Mouse (Mus musculus): ENCODE results near the gene Sema3d.

The Sema3d gene

GRCm38 (mm10) chr5:12383133-12383959 is at the start of gene Sema3d:
Sema3d (plus strand) TSS chr5:12383385.
- in situ Hi-C loops (cut with MboI): no loop called here

GRCm38 (mm10) chr5:12377261-12377660 is 5.9 kb upstream of the Sema3d start:
- in situ Hi-C loops (cut with MboI): no loop called here

DNA sequence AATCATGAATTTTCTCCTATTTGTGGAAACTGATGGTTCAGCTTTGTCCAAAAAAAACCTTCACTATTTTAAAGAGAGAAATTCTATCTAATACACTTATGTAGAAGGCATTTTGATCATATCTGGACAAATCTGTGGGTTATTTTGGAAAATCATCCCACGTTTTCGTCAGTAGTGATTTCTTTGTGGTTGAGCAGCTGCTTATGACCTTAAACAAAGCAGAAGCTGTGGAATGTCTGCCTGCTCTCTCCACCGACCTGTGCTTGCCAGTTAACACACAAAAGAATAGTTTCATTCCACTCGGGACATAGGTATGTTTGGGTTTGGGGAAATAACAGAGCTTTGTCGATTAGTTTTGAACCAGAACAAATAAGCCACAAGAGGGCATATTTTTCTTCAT is 4.3 kb upstream of the Sema3d start:
- in situ Hi-C loops (cut with MboI): no loop called here

DNA sequence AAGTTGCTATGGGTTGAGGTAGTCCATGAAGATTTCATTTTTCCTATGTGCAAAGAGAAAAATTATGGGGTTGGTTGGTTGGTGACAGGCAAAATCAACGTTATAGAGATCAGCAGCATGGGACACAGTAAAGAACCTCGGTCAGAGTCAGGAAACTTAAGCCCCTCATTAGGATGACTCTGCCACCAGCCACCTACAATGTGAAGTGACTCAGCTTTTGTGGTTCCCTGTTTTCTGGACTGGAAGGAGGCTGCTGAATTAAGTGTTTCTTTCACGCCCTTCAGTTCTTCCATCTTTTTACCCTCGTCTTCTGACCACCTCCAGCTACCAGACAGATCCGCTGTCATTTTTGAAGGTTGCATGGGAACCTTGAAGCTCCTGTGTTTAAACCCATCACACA is 1.2 kb upstream of the Sema3d start:
- in situ Hi-C loops (cut with MboI): no loop called here

DNA sequence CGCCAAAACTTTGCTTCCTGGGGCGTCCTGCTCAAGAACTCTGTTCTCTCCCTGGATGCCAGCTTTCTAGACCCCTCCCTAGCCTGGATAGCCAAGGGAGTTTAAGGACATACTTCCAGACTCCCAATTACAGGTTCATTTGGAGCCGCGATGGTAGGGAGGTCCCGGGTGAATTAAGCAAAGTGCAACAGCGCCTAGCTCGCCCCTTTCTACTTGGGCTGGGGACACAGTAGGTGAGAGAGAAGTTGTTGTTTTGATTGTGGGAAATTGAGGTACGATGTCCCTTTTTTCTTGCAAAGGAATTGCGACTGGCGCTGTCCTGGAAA is 738 bp downstream of the Sema3d start:
- in situ Hi-C loops (cut with MboI): no loop called here

DNA sequence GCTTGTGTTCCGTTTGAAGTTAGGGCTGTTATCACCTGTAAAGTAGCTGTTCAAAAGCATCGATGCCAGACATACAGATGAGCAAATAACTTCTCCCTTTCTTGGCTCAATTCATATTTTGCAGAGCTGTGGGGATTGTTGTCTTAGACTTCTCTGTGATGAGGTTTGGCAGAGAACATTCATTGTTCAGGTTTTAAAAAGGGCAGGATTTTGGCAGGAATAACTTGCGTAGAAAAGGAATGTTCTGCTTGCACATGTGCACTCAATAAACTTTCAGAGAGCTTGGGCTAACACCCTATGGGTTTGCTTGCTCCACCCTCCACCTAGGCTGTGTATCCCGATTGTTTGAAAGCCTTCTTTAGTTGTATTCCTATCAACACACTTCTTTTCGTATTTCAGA is 9.5 kb downstream of the Sema3d start:
- in situ Hi-C loops (cut with MboI): no loop called here

DNA sequence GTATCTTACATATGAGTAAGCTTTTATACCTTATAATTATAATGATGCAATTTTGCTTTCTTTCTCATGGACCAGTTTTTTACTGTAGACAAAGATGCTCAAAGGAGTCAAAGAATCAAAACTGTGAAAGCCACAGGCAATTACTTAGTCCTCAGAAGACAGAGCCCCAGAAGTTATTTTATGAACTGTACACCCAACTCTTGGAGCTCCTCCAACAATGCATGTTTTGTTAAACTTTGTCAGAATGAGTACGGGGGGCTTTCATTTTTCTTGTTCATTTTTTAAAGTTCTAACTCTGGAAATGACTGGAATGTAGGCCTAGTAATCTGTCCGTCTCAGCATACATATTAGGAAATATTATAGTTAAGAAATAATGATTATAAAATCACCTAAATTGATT is 16.1 kb downstream of the Sema3d start:
- in situ Hi-C loops (cut with MboI): no loop called here

GRCm38 (mm10) chr5:12404229-12404628 is 21.0 kb downstream of the Sema3d start:
- in situ Hi-C loops (cut with MboI): no loop called here

DNA sequence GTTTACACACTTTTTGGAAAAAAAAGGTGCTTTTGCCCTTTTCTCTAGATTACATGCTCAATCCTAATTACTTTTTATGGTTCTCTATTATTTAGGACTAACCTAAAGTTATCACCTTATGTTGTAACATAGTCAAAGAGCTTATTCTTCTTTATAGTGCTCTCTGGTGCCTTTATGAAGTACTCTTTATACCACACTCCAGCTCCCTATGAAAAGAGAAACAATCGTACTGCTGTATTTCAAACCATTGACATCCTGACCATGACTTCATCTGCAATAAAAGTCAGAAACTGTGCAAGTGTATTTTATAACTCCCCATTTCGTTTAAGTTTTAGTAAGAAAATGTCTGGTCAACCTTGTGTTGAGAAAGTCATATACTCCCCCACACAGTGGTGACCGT is 29.4 kb downstream of the Sema3d start:
- in situ Hi-C loops (cut with MboI): no loop called here

DNA sequence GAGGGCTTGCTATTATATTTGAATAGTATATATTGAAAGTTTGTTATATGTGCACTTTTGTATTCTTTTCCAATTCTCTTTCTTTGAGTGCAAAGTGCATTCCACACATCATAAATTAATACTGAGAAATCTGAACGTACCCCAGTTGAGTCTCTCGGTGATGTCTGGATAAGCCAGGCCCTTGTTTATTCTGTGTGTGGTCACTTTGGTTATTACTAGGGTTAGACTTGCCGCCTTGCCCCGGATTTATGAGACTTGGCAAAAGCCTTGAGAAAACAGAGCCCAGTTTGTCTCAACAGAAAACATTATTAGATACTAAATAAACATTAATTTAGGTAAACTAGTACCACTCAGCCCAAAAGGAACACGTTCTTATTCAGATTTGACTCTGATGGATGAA is 40.1 kb downstream of the Sema3d start:
- in situ Hi-C loops (cut with MboI): no loop called here

DNA sequence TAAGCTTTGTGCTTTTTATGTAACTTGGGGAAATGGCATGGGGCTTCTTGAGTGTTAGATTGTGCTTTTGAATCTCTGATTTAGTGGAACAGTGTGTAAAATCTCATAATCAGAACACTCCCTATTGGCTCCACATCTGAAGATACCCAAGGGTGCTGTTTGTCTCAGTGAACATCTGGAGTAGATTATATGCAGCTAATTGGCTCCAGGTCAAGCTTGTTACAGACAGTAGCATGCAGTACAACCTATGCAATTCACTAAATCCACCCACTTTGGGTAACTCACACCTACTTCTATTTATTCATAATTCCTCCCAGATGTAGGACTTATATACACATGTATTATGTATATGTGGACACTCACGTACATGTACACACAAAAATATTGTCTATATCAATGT is 58.6 kb downstream of the Sema3d start:
- in situ Hi-C loops (cut with MboI): no loop called here

DNA sequence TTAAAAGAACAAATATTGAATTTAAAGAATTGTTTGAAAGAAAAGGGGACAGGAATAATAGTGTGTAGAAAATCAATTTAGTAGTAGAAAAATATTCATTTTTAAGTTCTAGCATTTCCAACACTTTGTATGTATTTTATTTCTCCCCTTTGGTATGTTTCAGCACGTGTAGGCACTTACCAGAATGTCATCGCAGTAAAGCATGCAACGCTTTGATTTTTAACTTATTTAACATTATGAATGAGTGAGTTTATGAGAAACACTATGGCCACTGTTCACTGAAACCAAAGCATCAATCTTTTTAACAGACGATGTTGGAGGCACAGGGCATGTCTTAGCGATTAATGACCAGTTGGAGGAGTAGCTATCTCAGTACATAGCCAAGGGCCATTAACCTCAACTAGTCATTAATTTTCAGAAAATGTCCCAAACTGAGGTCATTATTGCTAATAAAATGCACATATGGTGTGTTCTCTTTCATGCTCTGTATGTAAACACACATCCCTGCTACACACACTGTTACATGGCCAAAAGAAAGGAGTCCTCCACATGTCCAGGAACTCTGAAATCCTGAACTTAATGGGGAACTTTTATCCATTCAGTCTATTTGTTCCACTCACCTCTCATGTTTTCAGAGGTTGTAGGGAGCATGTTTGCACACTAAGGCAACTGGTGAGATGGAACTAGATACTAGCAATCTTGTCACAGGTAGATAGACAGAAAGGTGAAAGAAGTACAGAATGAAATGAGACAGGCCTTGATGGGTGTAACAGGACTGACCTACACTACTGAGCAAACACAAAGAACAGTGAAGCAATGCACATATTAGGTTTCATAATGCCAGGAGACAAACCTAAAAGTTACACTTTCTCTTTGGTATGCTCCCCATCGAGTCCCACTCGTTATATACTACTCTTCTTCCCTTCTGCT is 59.3 kb downstream of the Sema3d start:
- in situ Hi-C loops (cut with MboI): no loop called here

DNA sequence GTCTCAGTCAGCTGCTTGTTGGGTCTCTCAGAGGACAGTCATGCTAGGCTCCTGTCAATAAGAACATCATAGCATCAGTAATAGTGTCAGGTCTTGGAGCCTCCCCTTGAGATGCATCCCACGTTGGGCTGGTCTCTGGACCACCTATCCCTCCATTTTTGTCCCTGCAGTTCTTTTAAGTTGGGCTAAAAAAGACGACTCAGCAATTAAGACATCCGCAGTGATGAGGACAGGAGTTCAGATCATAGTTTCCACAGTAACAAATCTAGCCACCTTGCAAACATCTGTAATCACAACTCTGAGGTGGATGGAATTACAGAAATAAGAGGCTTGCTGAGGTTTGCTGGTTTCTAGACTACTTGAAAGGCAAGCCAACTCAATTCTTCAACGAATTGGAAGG is 67.9 kb downstream of the Sema3d start:
- in situ Hi-C loops (cut with MboI): no loop called here

- in situ Hi-C loops (cut with MboI): no loop called here
These were observed 71.8 kb downstream of the Sema3d start for GRCm38 (mm10) chr5:12454946-12455345.

GRCm38 (mm10) chr5:12457509-12457908 is 74.3 kb downstream of the Sema3d start:
- in situ Hi-C loops (cut with MboI): no loop called here

DNA sequence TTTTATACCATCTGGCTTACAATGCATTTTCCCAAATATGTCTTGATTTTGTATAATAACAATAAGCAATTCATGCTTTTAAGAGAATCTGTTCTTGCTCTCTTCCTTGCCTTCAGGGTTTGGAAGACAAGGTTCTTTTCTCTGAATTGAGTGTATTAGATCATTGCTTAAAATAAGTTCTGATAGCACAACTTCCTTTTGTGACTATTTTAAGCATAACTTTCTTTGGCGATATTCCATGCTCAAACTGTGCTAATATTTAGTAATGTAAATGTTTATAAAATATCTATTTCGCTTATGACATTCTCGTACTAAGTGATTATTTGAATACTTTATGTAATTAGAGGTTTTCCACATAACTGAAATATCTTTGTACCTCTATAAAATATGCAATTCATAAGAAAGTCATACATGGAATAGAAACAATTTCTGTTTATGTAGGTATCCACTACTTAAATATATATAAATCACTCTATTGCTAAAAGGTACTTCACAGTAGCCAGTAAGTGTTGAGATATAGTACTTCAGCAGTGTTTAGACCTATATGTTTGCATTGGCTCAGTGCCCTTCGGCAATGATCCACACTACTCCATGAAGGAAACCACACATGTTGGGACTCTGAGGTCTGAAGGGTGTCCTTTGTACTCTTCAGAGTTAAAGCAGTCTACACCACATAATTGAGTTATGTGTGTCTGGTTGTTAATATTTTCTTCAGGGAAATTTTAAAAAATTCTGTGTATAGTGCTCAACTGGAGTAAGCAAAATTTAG is 84.6 kb downstream of the Sema3d start:
- in situ Hi-C loops (cut with MboI): no loop called here

GRCm38 (mm10) chr5:12474904-12475638 is 91.9 kb downstream of the Sema3d start:
- in situ Hi-C loops (cut with MboI): no loop called here

DNA sequence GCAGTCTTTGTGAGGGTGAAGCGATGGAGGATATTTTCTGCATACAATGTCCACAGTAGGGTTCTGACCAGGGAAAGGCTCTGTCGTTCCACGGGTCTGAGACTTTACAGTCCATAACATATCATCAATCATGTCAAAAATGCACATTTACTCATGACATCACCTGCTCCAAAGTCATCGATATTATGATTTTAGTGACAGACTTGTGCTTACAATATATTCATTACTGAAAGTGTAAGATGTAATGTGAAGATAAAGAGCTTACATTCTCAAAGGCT is 92.4 kb downstream of the Sema3d start:
- in situ Hi-C loops (cut with MboI): no loop called here

DNA sequence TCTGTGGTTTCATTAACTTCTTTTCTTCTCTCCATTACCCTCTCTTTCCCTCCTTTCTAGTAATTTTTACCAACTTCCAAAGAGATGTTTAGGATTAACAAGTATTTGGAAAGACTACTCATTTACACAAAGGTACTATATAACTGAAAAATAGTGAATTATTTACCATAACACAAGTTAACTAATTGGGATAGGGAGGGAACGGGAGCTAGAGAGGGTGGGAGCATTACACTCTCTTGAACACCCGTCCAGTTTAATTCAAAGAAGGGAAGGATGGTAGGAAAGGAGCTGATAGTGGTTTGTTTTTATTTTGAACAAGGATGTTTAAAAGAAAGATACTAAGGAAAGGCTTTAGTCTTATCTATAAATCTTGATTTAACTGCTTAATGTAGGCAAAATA is 104.7 kb downstream of the Sema3d start:
- in situ Hi-C loops (cut with MboI): no loop called here

GRCm38 (mm10) chr5:12491704-12492103 is 108.5 kb downstream of the Sema3d start:
- in situ Hi-C loops (cut with MboI): no loop called here

- in situ Hi-C loops (cut with MboI): no loop called here
These were observed 115.2 kb downstream of the Sema3d start for GRCm38 (mm10) chr5:12498227-12498928.

Measured in mature B cell (primary cell).